Mouse (Mus musculus) thymus, adult 2 months (tissue): ENCODE data around the gene Zc3h12d.

Experiments
- CTCF ChIP-seq: fragments of 200-500 bp; IDR thresholded peaks from 2 replicates; pipeline ENCODE4 v1.5.1; 2012; ENCODE audit warnings: mild to moderate bottlenecking, control low read depth, low read length, moderate library complexity, borderline replicate concordance; ENCODE audit not compliant: control insufficient read depth, poor library complexity, insufficient read depth; ENCODE audit errors: extremely low read depth
- POLR2A ChIP-seq: fragments of 200-500 bp; IDR thresholded peaks from 2 replicates; pipeline ENCODE4 v1.6.1; 2012; ENCODE audit warnings: mild to moderate bottlenecking, low read length, control low read depth, moderate library complexity; ENCODE audit not compliant: control insufficient read depth, poor library complexity, insufficient read depth; ENCODE audit errors: extremely low read depth

GRCm38 (mm10) chr10:7861259-7861936 lies 29.1 kb downstream of the Zc3h12d start:
- TF ChIP-seq CTCF, result no peak
- no peak for TF ChIP-seq POLR2A
